Mouse (Mus musculus) heart, postnatal 0 days (tissue): ENCODE data around the gene B3galt1. TPM values are rescaled to one million over a fixed set of nuclear protein-coding genes. Genes with fewer than 3 reads are reported as not detected.

Experiments used
- ATAC-seq: fragments of 200-750 bp; cut with Nextera tagmentation; 2 replicates; pipeline ENCODE4 v1.8.0; 2017; ENCODE audit warnings: low read depth, moderate number of reproducible peaks, moderate library complexity; ENCODE audit not compliant: insufficient read depth
- DNase-seq: peaks from one replicate; pipeline ENCODE4 v3.0.0-alpha.2; 2016; ENCODE audit warnings: low spot score
- H3K27ac ChIP-seq: fragments of 300-500 bp; sonication (generic); 2 replicates; pipeline ENCODE4 v1.5.1; 2014; ENCODE audit warnings: low read depth, mild to moderate bottlenecking
- H3K27me3 ChIP-seq: fragments of 300-500 bp; sonication (generic); 2 replicates; pipeline ENCODE4 v1.6.1; 2014; ENCODE audit warnings: low read length, mixed read lengths; ENCODE audit not compliant: control insufficient read depth, insufficient read depth
- H3K36me3 ChIP-seq: fragments of 300-500 bp; sonication (generic); replicated peaks from 2 replicates; pipeline ENCODE4 v1.6.1; 2014; ENCODE audit warnings: low read length, mixed read lengths; ENCODE audit not compliant: control insufficient read depth, insufficient read depth
- H3K4me1 ChIP-seq: fragments of 300-500 bp; sonication (generic); 2 replicates; pipeline ENCODE4 v1.6.1; 2014; ENCODE audit warnings: antibody characterized with exemption; ENCODE audit not compliant: control insufficient read depth, insufficient read depth
- H3K4me2 ChIP-seq: fragments of 300-500 bp; sonication (generic); 2 replicates; pipeline ENCODE4 v1.6.1; 2014; ENCODE audit warnings: low read depth, mild to moderate bottlenecking, low read length, moderate library complexity
- H3K4me3 ChIP-seq: fragments of 300-500 bp; sonication (generic); 2 replicates; pipeline ENCODE4 v1.5.1; 2014; ENCODE audit warnings: low read depth, low read length
- H3K9ac ChIP-seq: fragments of 300-500 bp; sonication (generic); replicated peaks from 2 replicates; pipeline ENCODE4 v1.6.1; 2014; ENCODE audit warnings: low read depth, low read length, mixed read lengths
- H3K9me3 ChIP-seq: fragments of 300-500 bp; sonication (generic); replicated peaks from 2 replicates; pipeline ENCODE4 v1.6.1; 2016; ENCODE audit warnings: low read length; ENCODE audit not compliant: control insufficient read depth
- CTCF ChIP-seq: IDR thresholded peaks from 2 replicates; pipeline ENCODE4 v1.5.1; 2016; ENCODE audit warnings: antibody characterized with exemption, control low read depth, low read depth
- EP300 ChIP-seq: IDR thresholded peaks from 2 replicates; pipeline ENCODE4 v1.6.1; 2016; ENCODE audit warnings: antibody characterized with exemption, low read depth
- WGBS: fragments of 180-500 bp; shearing (Covaris S2); extraction: QIAGEN DNeasy Blood & Tissue Kit; methylation state at CpG from one replicate; pipeline ENCODE4 v1.1.7; 2014; 5-methylcytosine and 5-hydroxymethylcytosine counted together
- polyA plus RNA-seq: library from polyadenylated mRNA; unstranded; fragments of >200 nt; fragmentation: Nextera tagmentation; extraction: Ambion mirVana; gene quantifications from 2 replicates; pipeline ENCODE4 v1.2.1, GENCODE M21; 2015
- total RNA-seq: library from RNA; depleted of rRNA; stranded (reverse); fragments of >200 nt; gene quantifications from 2 replicates; pipeline ENCODE4 v1.2.3, GENCODE M21; 2014; ENCODE audit warnings: low replicate concordance

The B3galt1 gene
- total and polyA plus RNA-seq, 2 experiments from 2014 or later, result 0.57 to 2.7 TPM

- Histone ChIP-seq H3K9ac (no peak overlapping the region), H3K4me1 (no peaks in the 10 kb centered on the region), H3K27me3 (no peaks in the 10 kb centered on the region), H3K9me3 (no peaks in the 10 kb centered on the region), H3K4me3 (no peak overlapping the region), H3K4me2 (no peak overlapping the region), H3K27ac (no peak overlapping the region), H3K36me3 (no peaks in the 10 kb centered on the region)
- DNase-seq, result no peak
- no peak for ATAC-seq
- 58% methylated on average over 3 of the region's 3 CpGs for WGBS
- no peak for TF ChIP-seq CTCF
- TF ChIP-seq EP300, result no peak
These were observed 487.6 kb downstream of the B3galt1 start for GRCm38 (mm10) chr2:68053243-68053642.

GRCm38 (mm10) chr2:68061341-68061740 is 495.7 kb downstream of the B3galt1 start:
- Histone ChIP-seq H3K27me3 (no peaks in the 10 kb centered on the region), H3K9ac (no peak overlapping the region), H3K27ac (no peak overlapping the region), H3K36me3 (no peaks in the 10 kb centered on the region), H3K4me3 (no peak overlapping the region), H3K9me3 (no peaks in the 10 kb centered on the region), H3K4me1 (no peaks in the 10 kb centered on the region), H3K4me2 (no peak overlapping the region)
- DNase-seq (no peak), ATAC-seq (no peak)
- 84% methylated on average over 4 of the region's 4 CpGs for WGBS
- TF ChIP-seq EP300 (no peak), CTCF (no peak)

GRCm38 (mm10) chr2:68079426-68080360 is 514.0 kb downstream of the B3galt1 start:
- no peak overlapping the region for H3K27ac ChIP-seq
- 80% methylated on average over 5 of the region's 5 CpGs for WGBS

DNA sequence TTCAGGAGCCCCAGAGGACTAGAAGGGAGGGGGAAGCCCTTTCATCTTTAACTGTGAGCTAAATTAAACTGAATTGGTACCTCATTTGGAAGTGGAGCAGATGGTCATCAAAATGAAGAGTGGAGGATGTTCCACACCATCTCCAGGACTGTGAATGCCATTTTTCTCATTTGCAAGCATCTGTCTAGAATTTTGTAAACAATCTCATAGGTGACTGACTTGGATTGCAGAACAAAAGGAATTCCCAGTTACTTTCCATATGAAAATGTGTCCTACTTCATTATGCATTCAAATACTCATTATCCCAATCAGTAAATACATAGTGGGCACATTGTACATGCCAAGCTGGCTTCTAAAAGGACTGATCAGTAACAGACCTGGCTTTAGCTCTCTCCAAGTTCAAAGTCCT is 515.2 kb downstream of the B3galt1 start:
- TF ChIP-seq EP300 (no peak), CTCF (no peak)
- no peaks in the 10 kb centered on the region for H3K4me1 ChIP-seq
- ATAC-seq (no peak), DNase-seq (no peak)
- no peaks in the 10 kb centered on the region for H3K9me3 ChIP-seq
- H3K27ac ChIP-seq, result no peak overlapping the region
- no peak overlapping the region for H3K9ac ChIP-seq
- no peak overlapping the region for H3K4me2 ChIP-seq
- H3K36me3 ChIP-seq, result no peaks in the 10 kb centered on the region
- H3K27me3 ChIP-seq, result no peaks in the 10 kb centered on the region
- H3K4me3 ChIP-seq, result no peak overlapping the region

More at GRCm38 (mm10) chr2:68079426-68080360, 514.0 kb downstream of the B3galt1 start:
- Histone ChIP-seq H3K27me3 (no peaks in the 10 kb centered on the region), H3K4me2 (no peak overlapping the region), H3K9ac (no peak overlapping the region), H3K9me3 (no peaks in the 10 kb centered on the region), H3K36me3 (no peaks in the 10 kb centered on the region), H3K4me1 (no peaks in the 10 kb centered on the region), H3K4me3 (no peak overlapping the region)
- no peak for DNase-seq
- ATAC-seq, result no peak
- TF ChIP-seq EP300 (no peak), CTCF (no peak)

GRCm38 (mm10) chr2:68084483-68084882 is 518.8 kb downstream of the B3galt1 start:
- ATAC-seq (no peak), DNase-seq (no peak)
- WGBS, result 82% methylated on average over 1 of the region's 1 CpGs
- Histone ChIP-seq H3K27ac (no peak overlapping the region), H3K4me2 (no peak overlapping the region), H3K9me3 (no peaks in the 10 kb centered on the region), H3K27me3 (no peaks in the 10 kb centered on the region), H3K36me3 (no peaks in the 10 kb centered on the region), H3K9ac (no peak overlapping the region), H3K4me3 (no peak overlapping the region), H3K4me1 (no peaks in the 10 kb centered on the region)
- TF ChIP-seq CTCF, result no peak
- no peak for TF ChIP-seq EP300
